Mouse (Mus musculus) adrenal gland (tissue): ENCODE results near the gene Vwce.

Experiments used
- intact Hi-C: fragments of 180-260 bp; cut with DNase I; formaldehyde crosslinking; loops from one replicate; pipeline ENCODE4 v1.15.1; 2025

Gene Vwce

GRCm38 (mm10) chr19:10640589-10641378 lies 6.8 kb downstream of the Vwce start:
- intact Hi-C loops: no loop called here

- intact Hi-C loops: no loop called here
These were observed 11.6 kb downstream of the Vwce start for GRCm38 (mm10) chr19:10645616-10646015.

GRCm38 (mm10) chr19:10648156-10648555 lies 14.1 kb downstream of the Vwce start:
- intact Hi-C loops: no loop called here

- intact Hi-C loops: no loop called here
These were observed 22.0 kb downstream of the Vwce start for GRCm38 (mm10) chr19:10656058-10656457.

GRCm38 (mm10) chr19:10657742-10658141 lies 23.7 kb downstream of the Vwce start:
- intact Hi-C loops: no loop called here

- intact Hi-C loops: no loop called here
These were observed 24.4 kb downstream of the Vwce start for GRCm38 (mm10) chr19:10658406-10658805.

GRCm38 (mm10) chr19:10661373-10661772 lies 27.4 kb downstream of the Vwce start:
- intact Hi-C loops: no loop called here

- intact Hi-C loops: no loop called here
These were observed 27.9 kb downstream of the Vwce start for GRCm38 (mm10) chr19:10661919-10662318.

- intact Hi-C loops: no loop called here
These were observed 28.7 kb downstream of the Vwce start for GRCm38 (mm10) chr19:10662665-10663064.

GRCm38 (mm10) chr19:10665093-10665492 lies 31.1 kb downstream of the Vwce start:
- intact Hi-C loops: no loop called here

GRCm38 (mm10) chr19:10665499-10665898 lies 31.5 kb downstream of the Vwce start:
- intact Hi-C loops: no loop called here

GRCm38 (mm10) chr19:10671319-10671718 lies 37.3 kb downstream of the Vwce start:
- intact Hi-C loops: no loop called here

- intact Hi-C loops: no loop called here
These were observed 37.9 kb downstream of the Vwce start for GRCm38 (mm10) chr19:10671854-10672417.

- intact Hi-C loops: no loop called here
These were observed 39.3 kb downstream of the Vwce start for GRCm38 (mm10) chr19:10673275-10673674.

GRCm38 (mm10) chr19:10676656-10677055 lies 42.6 kb downstream of the Vwce start:
- intact Hi-C loops: loop anchor here (5.0 kb wide), 1 partner anchor 156 kb away; the partner anchor contains the start of gene Cd6

GRCm38 (mm10) chr19:10677915-10678771 lies 44.1 kb downstream of the Vwce start, which contains the start of gene Pga5:
Gene Pga5 (minus strand): TSS chr19:10678071.
- intact Hi-C loops: loop anchor here (1.0 to 5.0 kb wide), 3 partner anchors 31 to 279 kb away; partner anchors contain the start of gene Cd6

GRCm38 (mm10) chr19:10678772-10679067 lies 44.7 kb downstream of the Vwce start:
- intact Hi-C loops: loop anchor here (1.0 to 5.0 kb wide), 3 partner anchors 31 to 278 kb away; partner anchors contain the start of gene Cd6

- intact Hi-C loops: no loop called here
These were observed 47.6 kb downstream of the Vwce start for GRCm38 (mm10) chr19:10681571-10681970.

GRCm38 (mm10) chr19:10685081-10685480 lies 51.1 kb downstream of the Vwce start:
- intact Hi-C loops: no loop called here

GRCm38 (mm10) chr19:10685727-10686126 lies 51.7 kb downstream of the Vwce start:
- intact Hi-C loops: no loop called here

GRCm38 (mm10) chr19:10688537-10689352 lies 54.7 kb downstream of the Vwce start, which contains the start of gene Vps37c:
Gene Vps37c (plus strand): TSS chr19:10688735.
- intact Hi-C loops: no loop called here
